Mouse (Mus musculus) fat pad, adult 2 months (tissue): Measurements from ENCODE around the gene Tep1.
"Not testable (repeated sequence)": the region's sequence is repeated elsewhere in the genome, so short reads cannot be mapped to it uniquely, and the experiment has no call there.

Source experiments
- DNase-seq: peaks from one replicate; pipeline ENCODE4 v3.0.0-alpha.2; 2011; ENCODE audit warnings: low read depth, low spot score; ENCODE audit errors: extremely low read depth

Gene Tep1

GRCm38 (mm10) chr14:50868656-50869055 lies 1.7 kb downstream of the Tep1 start:
- no peak for DNase-seq

- DNase-seq, result no peak
These were observed 2.1 kb downstream of the Tep1 start for GRCm38 (mm10) chr14:50868211-50868610.

- DNase-seq, result no peak
These were observed 3.4 kb downstream of the Tep1 start for GRCm38 (mm10) chr14:50866966-50867365.

- DNase-seq, result not testable (repeated sequence)
These were observed 5.4 kb downstream of the Tep1 start for GRCm38 (mm10) chr14:50865005-50865404.

- DNase-seq, result no peak
These were observed 7.7 kb downstream of the Tep1 start for GRCm38 (mm10) chr14:50862641-50863040.

GRCm38 (mm10) chr14:50855788-50856187 lies 14.6 kb downstream of the Tep1 start:
- no peak for DNase-seq

GRCm38 (mm10) chr14:50837236-50837635 lies 33.1 kb downstream of the Tep1 start:
- no peak for DNase-seq

GRCm38 (mm10) chr14:50834435-50834834 lies 35.9 kb downstream of the Tep1 start:
- DNase-seq, result no peak

- DNase-seq, result no peak
These were observed 36.4 kb downstream of the Tep1 start for GRCm38 (mm10) chr14:50833964-50834363.

GRCm38 (mm10) chr14:50829878-50830277 lies 40.5 kb downstream of the Tep1 start:
- DNase-seq, result no peak

- DNase-seq, result no peak
These were observed 43.8 kb downstream of the Tep1 start for GRCm38 (mm10) chr14:50826579-50826978.

- DNase-seq, result no peak
These were observed 46.1 kb downstream of the Tep1 start for GRCm38 (mm10) chr14:50824219-50824618.

- DNase-seq, result no peak
These were observed 47.1 kb downstream of the Tep1 start for GRCm38 (mm10) chr14:50823240-50823639.

- no peak for DNase-seq
These were observed 57.3 kb downstream of the Tep1 start for GRCm38 (mm10) chr14:50813060-50813459.

- peak; percentile 82 for DNase-seq
These were observed 62.8 kb downstream of the Tep1 start, which contains the start of the genes Ccnb1ip1 and Parp2 for GRCm38 (mm10) chr14:50807487-50808072. TSS of gene Ccnb1ip1 (minus strand) at chr14:50807732. TSS of gene Parp2 (plus strand) at chr14:50807841.

- not testable (repeated sequence) for DNase-seq
These were observed 63.9 kb downstream of the Tep1 start for GRCm38 (mm10) chr14:50806469-50806868.

GRCm38 (mm10) chr14:50804683-50805082 lies 65.7 kb downstream of the Tep1 start:
- no peak for DNase-seq

- no peak for DNase-seq
These were observed 67.4 kb downstream of the Tep1 start for GRCm38 (mm10) chr14:50802843-50803562.

GRCm38 (mm10) chr14:50802441-50802840 lies 67.9 kb downstream of the Tep1 start:
- DNase-seq, result no peak

GRCm38 (mm10) chr14:50799502-50800259 lies 70.7 kb downstream of the Tep1 start:
- DNase-seq, result no peak

GRCm38 (mm10) chr14:50798512-50798911 lies 71.8 kb downstream of the Tep1 start:
- no peak for DNase-seq

- no peak for DNase-seq
These were observed 73.9 kb downstream of the Tep1 start for GRCm38 (mm10) chr14:50796464-50796863.
